Mouse (Mus musculus): ENCODE data around the gene Ehbp1l1. TPM values are rescaled to one million over a fixed set of nuclear protein-coding genes. Genes with fewer than 3 reads are reported as not detected.
"Not testable (repeated sequence)": the region's sequence is repeated elsewhere in the genome, so short reads cannot be mapped to it uniquely, and the experiment has no call there.

Gene Ehbp1l1
- total RNA-seq, 2 experiments from 2014 or later: 218 to 220 TPM

DNA sequence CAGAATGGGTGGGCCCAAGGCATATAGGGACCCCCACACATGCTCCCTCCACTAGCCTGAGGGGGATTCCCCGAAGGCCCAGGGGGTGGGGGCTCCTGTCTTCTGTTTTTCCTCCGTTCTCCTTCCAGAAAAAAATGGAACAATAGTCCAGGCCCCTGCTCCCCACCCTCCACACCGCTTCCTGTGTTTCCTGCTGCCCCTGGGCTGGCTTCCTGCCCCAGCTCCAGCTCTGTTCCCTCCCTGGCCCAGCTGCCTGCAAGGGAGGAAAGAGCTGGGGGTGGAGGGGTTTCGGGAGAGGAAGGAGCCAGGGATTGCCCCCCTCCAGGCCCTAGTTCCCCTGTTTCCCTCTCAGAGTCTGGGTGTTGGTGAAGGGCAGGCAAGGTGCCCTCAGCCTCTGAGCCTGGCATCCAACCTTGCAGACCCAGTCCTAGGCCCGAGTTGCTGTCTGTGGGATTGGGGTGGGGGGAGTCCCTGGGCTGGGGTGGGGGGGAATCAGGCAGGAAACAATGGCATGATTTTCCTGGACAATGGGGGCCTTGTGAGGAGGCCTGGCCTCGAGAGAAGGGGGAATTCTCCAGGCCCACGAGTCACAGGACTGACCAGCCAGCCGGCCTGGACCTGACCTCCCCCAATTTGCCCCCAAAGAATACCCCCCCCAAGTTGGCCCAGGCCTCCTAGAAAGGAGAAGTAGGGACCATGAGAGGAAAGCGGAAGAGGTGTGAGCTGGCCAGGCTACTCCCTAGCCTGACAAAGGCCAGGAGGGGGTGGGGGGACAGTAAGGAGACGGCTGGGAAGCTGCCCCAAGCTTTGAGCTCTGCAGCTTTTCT, 33.8 kb downstream of the Ehbp1l1 start:
- intact Hi-C loops (cut with DNase I): no loop called here
- H3K27ac ChIP-seq: peak overlapping the region; percentile 95

DNA sequence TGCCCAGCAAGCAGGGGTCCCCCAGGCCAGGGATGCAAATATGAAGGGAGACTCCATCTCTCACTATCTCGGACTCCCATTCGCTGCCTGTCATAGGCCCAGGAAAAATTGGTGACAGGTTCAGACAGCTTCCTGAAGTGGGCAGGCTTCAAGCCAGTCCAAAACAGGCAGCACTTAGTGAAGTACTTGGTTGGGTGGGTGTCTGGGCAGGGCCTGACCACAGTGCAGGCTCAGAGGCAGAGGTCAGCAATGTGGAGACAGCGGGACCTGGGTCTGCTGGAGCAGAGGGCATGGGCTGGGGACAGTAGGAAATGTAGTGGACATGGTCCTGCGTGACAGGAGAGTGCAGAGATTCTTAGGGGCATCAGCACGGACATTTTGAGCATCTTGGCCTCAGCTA, 34.5 kb downstream of the Ehbp1l1 start:
- no peak for DNase-seq
- Histone ChIP-seq H3K27ac (peak overlapping the region; percentile 95), H3K4me3 (peak overlapping the region; percentile 82)
- intact Hi-C loops (cut with DNase I): loop anchor here (2.0 kb wide), 1 partner anchor 35 kb away; the partner anchor contains the start of gene Ehbp1l1
- no peak for TF ChIP-seq CTCF (IDR thresholded peaks at IDR 0.05)

More for the DNA sequence above, 33.8 kb downstream of the Ehbp1l1 start:
- H3K4me3 ChIP-seq: peak overlapping the region; percentile 82
- TF ChIP-seq CTCF (IDR thresholded peaks at IDR 0.05): no peak
- DNase-seq: peak; percentile 72

DNA sequence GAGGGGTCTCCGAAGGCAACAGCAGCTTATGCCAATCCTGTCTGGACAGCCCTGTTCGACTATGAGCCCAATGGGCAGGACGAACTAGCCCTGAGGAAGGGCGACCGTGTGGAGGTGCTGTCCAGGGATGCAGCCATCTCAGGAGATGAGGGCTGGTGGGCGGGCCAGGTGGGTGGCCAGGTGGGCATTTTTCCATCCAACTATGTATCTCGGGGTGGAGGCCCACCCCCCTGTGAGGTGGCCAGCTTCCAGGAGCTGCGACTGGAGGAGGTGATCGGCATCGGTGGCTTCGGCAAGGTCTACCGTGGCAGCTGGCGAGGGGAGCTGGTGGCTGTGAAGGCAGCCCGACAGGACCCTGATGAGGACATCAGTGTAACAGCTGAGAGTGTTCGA, 35.8 kb downstream of the Ehbp1l1 start:
- TF ChIP-seq CTCF (IDR thresholded peaks at IDR 0.05): no peak
- intact Hi-C loops (cut with DNase I): loop anchor here (2.0 kb wide), 1 partner anchor 36 kb away; the partner anchor contains the start of gene Ehbp1l1
- peak; percentile 55 for DNase-seq

DNA sequence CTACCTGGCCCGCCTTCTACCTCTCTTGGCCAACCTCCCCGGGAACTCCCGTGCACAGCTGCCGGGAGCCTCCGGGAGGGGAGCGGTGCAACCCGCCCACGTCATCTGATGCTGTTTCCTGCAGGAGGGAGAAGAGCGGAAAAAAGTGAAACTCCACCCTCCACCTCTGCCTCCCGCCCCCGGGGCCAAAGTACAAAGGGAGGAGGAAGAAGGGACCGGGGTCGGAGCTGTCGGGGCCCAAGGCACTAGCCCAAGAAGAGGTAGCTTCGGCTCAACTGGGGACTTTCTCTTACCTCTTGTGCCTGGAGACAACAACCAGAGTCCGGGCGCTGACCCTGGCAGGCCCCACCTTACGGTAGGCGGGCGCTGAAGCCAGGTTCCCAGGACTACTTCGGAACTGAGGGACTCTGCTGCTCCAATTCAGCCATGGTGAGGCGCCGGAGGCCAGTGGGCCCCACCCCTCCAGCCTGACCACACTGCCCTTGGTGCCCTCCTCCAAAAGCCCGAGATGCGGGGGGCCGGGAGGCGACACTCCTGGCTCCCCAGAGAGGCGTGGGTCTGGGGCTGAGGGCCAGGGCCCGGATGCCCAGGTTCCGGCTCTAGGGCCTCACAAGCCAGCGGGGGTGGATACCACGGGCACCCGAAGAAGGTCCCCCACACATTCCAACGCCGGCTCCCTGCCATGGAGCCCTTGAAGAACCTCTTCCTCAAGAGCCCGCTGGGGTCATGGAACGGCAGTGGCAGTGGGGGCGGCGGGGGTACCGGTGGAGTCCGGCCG, 36.4 kb downstream of the Ehbp1l1 start:
- peak; percentile 91 for DNase-seq
- peak overlapping the region; percentile 82 for H3K4me3 ChIP-seq
- intact Hi-C loops (cut with DNase I): loop anchor here (2.0 kb wide), 2 partner anchors 37 to 79 kb away; partner anchors contain the start of genes Ehbp1l1 and Kat5
- peak overlapping the region; percentile 95 for H3K27ac ChIP-seq
- TF ChIP-seq CTCF (IDR thresholded peaks at IDR 0.05): peak; percentile 11; the same call in 1 of the 2 replicates

More for the DNA sequence above, 35.8 kb downstream of the Ehbp1l1 start:
- H3K4me3 ChIP-seq: peak overlapping the region; percentile 82
- peak overlapping the region; percentile 95 for H3K27ac ChIP-seq

DNA sequence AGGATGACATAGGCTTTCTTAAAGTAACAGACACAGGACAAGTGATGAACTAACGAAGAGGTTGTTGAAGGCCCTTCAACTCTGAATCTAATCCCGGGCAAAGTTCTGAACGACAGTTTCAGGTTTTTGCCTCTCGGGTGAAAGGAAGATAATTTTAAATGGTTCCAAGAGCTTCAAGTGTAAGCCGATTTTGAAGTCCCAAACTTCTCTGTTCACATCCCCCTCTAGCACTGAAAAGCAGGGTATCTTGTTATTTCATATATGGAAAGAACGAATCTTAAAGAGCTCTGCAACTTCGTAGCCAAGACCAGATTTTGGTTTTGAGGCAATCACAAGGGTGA, 37.1 kb downstream of the Ehbp1l1 start:
- no peak for TF ChIP-seq CTCF (IDR thresholded peaks at IDR 0.05)
- intact Hi-C loops (cut with DNase I): loop anchor here (2.0 kb wide), 1 partner anchor 78 kb away; the partner anchor contains the start of gene Kat5
- Histone ChIP-seq H3K4me3 (peak overlapping the region; percentile 82), H3K27ac (peak overlapping the region; percentile 95)
- DNase-seq: no peak

DNA sequence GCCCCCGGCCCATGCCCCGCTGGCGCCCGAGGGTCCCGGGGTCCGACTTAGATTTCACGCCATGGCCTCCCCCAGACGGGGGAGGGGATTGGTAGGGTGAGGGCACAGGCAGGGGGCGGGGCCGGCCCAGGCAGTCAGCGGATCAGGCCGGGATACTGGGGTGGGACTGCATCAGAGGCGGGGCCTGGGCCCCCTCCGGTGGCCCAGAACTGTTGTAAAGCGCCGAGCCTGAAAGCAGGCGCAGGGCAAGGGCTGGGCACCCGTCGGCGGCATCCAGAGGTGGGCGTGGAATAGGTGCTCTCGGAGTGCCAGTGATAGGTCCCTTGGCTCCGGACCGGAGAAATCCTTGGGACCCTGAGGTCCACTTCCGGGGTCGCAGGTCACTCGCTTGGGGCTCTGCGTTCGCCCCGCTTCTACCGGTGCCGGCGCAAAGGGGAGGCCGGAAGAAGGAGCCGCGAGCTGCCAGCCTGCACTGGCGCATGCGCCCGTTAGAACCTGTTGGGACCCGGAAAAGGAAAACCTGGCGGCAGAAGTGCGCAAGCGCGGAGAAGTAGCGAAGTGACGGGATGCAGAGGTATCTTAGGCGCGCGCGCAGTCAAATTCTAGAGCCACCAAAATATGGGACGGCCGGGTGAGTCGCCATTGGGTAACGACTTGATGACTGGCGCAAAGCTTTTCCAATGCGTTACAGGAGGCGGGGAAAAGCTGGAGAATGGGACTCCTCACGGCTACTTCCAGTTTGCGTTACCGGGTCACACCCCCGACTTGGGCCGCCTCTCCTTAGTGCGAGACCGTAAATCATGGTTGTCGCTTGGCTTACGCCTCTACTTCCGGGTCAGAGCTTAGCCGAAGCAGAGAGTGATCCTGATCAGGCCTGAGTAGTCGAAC, 37.7 kb downstream of the Ehbp1l1 start, which contains the start of the genes Map3k11 and Pcnx3:
TSS of gene Map3k11 (plus strand) at position 543 of the 888 bp plus-strand sequence.
TSS of gene Pcnx3 (minus strand) at position 709 of the 888 bp plus-strand sequence.
- intact Hi-C loops (cut with DNase I): loop anchor here (2.0 kb wide), 1 partner anchor 78 kb away; the partner anchor contains the start of gene Kat5
- TF ChIP-seq CTCF (IDR thresholded peaks at IDR 0.05): peak; percentile 5; the same call in 1 of the 2 replicates

DNA sequence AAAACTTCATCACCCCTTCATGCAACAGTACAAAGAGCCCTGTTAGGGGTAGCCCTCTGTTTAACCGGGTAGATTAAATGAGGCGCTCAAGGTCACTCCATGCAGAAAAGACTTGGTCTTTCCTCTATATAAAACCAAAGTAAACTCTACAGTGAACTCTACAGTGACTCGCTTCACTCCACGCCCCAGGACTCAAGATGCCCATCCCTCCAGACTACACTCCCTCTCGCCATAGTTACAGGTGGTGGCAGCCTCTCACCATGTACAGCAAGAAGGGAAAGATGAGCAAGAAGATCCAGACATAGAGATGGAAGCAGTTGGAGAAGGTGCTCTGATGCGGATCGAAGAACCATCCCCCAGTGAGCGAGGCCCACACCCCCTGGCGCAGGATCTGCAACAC, 38.4 kb downstream of the Ehbp1l1 start:
- Histone ChIP-seq H3K27ac (peak overlapping the region; percentile 95), H3K4me3 (peak overlapping the region; percentile 82)
- intact Hi-C loops (cut with DNase I): loop anchor here (2.0 kb wide), 1 partner anchor 77 kb away; the partner anchor contains the start of gene Kat5
- no peak for DNase-seq
- TF ChIP-seq CTCF (IDR thresholded peaks at IDR 0.05): no peak

More for the DNA sequence above, 37.7 kb downstream of the Ehbp1l1 start, which contains the start of the genes Map3k11 and Pcnx3:
- Histone ChIP-seq H3K4me3 (peak within 1 kb of the TSS; percentile 82), H3K27ac (peak within 1 kb of the TSS; percentile 95)
- DNase-seq: peak; percentile 98

DNA sequence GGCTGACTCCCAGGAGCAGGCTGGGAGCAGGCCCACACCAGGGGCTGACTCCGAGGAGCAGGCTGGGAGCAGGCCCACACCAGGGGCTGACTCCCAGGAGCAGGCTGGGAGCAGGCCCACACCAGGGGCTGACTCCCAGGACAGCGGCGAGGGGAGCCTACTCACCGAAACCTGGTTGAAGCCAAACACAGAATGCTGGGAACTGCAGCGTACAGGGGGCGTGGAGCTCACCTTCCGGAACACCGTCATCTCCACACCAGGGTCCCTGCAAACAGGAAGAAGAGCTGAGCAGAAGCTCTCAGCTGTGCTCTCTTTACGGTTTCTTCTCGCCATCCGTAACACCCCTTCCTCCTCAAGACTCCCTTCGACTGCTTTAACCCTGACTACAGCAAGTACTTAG, 39.2 kb downstream of the Ehbp1l1 start:
- DNase-seq; H3K4me3 ChIP-seq; H3K27ac ChIP-seq; intact Hi-C loops (cut with DNase I): not testable (repeated sequence)

DNA sequence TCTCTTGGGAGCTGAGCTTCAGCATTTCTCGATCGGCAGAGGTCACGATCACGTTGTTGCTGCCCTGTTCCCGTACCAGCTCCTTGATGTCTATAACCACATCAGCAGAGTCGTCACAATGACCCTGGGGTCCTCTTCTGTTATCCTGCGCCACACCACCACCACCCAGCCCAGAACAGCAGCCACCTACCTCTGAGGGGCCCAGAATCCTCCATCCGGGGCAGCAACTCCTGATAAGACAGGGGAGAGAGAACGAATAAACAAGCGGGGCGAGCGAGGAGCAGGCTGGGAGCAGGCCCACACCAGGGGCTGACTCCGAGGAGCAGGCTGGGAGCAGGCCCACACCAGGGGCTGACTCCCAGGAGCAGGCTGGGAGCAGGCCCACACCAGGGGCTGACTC, 39.7 kb downstream of the Ehbp1l1 start:
- no peak overlapping the region for H3K4me3 ChIP-seq
- TF ChIP-seq CTCF (IDR thresholded peaks at IDR 0.05): no peak
- H3K27ac ChIP-seq: no peak overlapping the region
- intact Hi-C loops (cut with DNase I): no loop called here
- no peak for DNase-seq

DNA sequence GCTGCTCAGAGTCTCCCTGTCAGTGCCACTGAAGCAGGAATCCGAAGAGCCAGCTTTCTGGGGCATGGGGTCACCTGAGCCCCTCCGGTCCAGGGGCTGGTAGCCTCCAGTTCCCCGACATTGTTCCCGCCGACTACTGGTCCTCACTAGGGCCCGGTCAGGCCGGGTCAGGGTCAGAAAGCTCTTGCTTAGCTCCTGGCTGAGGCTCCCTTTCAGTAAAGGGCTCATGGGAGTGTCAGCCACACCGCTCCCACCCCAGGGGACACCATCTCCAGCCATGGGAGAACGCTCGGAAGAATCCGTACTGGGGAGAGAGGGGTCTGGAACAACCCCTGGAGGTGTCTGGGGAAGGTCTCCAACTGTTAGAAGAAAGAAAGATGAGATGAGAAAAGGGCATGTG, 40.3 kb downstream of the Ehbp1l1 start:
- H3K27ac ChIP-seq: no peak overlapping the region
- DNase-seq: no peak
- intact Hi-C loops (cut with DNase I): no loop called here
- no peak for TF ChIP-seq CTCF (IDR thresholded peaks at IDR 0.05)
- no peak overlapping the region for H3K4me3 ChIP-seq

DNA sequence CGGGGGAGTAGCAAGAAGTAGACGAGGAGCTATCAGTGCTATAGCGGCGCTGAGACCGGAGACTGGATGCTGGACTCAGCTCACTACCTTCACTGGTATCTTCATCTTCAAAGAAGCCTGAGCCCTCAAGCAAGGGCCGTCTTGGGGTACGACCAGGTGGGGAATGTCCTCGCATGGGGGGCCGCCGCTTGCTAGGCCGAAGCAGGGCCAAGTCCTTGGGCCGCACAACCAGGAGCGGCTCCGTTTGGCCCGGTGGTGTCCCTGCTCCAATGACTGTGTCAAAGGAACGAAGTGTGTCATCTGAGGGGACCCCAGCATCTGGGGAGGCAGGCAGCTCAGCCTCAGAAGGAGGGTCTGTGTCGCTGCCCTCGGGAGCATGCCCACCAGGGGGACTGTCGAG, 40.7 kb downstream of the Ehbp1l1 start:
- Histone ChIP-seq H3K4me3 (no peak overlapping the region), H3K27ac (no peak overlapping the region)
- intact Hi-C loops (cut with DNase I): no loop called here
- TF ChIP-seq CTCF (IDR thresholded peaks at IDR 0.05): no peak
- no peak for DNase-seq

DNA sequence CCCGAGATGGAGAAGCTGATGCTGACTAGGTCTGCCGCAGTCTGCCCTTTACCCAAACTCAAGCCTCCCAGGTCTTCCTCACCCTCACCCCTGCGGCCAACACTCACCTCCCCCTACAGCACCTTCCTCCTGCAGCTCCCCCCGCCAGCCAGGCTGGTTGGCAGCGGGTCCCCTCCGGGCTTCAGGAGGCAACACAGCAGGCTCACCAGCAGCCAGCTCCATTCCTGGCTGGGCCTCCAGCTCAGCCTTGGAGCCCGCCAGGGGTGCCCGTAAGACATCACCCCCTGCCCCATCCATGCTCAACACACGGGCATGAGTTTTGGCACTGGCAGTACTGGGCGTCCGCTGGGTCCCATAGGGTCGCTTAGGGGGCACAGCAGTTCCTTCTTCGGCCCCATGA, 41.1 kb downstream of the Ehbp1l1 start:
- no peak overlapping the region for H3K4me3 ChIP-seq

More for the DNA sequence above, 41.1 kb downstream of the Ehbp1l1 start:
- intact Hi-C loops (cut with DNase I): no loop called here
- H3K27ac ChIP-seq: no peak overlapping the region
- TF ChIP-seq CTCF (IDR thresholded peaks at IDR 0.05): no peak
- DNase-seq: no peak

Data from gastrocnemius, adult 2 months (tissue).